Mouse (Mus musculus) embryonic facial prominence, embryonic 14.5 days (tissue): Measurements from ENCODE around the gene Mboat2. TPM values are rescaled to one million over a fixed set of nuclear protein-coding genes. Genes with fewer than 3 reads are reported as not detected.
A peak's percentile ranks its signal among the peaks of the same experiment; 100 is the strongest.

Experiments used
- ATAC-seq: fragments of 200-750 bp; cut with Nextera tagmentation; 2 replicates; pipeline ENCODE4 v1.8.0; 2017; ENCODE audit warnings: low read depth, moderate number of reproducible peaks, moderate TSS enrichment
- DNase-seq: peaks from one replicate; pipeline ENCODE4 v3.0.0-alpha.2; 2015; ENCODE audit warnings: low spot score
- H3K27ac ChIP-seq: fragments of 300-500 bp; sonication (generic); replicated peaks from 2 replicates; pipeline ENCODE4 v1.5.1; 2014; ENCODE audit warnings: low read depth, mild to moderate bottlenecking, low read length, moderate library complexity
- H3K27me3 ChIP-seq: fragments of 300-500 bp; sonication (generic); replicated peaks from 2 replicates; pipeline ENCODE4 v1.6.1; 2014; ENCODE audit warnings: low read length; ENCODE audit not compliant: control insufficient read depth, insufficient read depth
- H3K36me3 ChIP-seq: fragments of 300-500 bp; sonication (generic); 2 replicates; pipeline ENCODE4 v1.6.1; 2014; ENCODE audit warnings: low read length, mixed read lengths; ENCODE audit not compliant: control insufficient read depth, insufficient read depth
- H3K4me1 ChIP-seq: fragments of 300-500 bp; sonication (generic); 2 replicates; pipeline ENCODE4 v1.6.1; 2014; ENCODE audit warnings: antibody characterized with exemption, low read length; ENCODE audit not compliant: control insufficient read depth, insufficient read depth
- H3K4me2 ChIP-seq: fragments of 300-500 bp; sonication (generic); 2 replicates; pipeline ENCODE4 v1.6.1; 2014; ENCODE audit warnings: low read depth, mild to moderate bottlenecking, low read length, moderate library complexity, mixed read lengths
- H3K4me3 ChIP-seq: fragments of 300-500 bp; sonication (generic); 2 replicates; pipeline ENCODE4 v1.5.1; 2014; ENCODE audit warnings: low read depth, mild to moderate bottlenecking, low read length
- H3K9ac ChIP-seq: fragments of 300-500 bp; sonication (generic); 2 replicates; pipeline ENCODE4 v1.6.1; 2014; ENCODE audit warnings: low read depth, mild to moderate bottlenecking, low read length, moderate library complexity, mixed read lengths
- H3K9me3 ChIP-seq: fragments of 300-500 bp; sonication (generic); 2 replicates; pipeline ENCODE4 v1.6.1; 2016; ENCODE audit warnings: low read length; ENCODE audit not compliant: control insufficient read depth
- WGBS: fragments of 180-500 bp; shearing (Covaris S2); extraction: QIAGEN DNeasy Blood & Tissue Kit; methylation state at CpG from one replicate; pipeline ENCODE4 v1.1.7; 2014; 5-methylcytosine and 5-hydroxymethylcytosine counted together
- polyA plus RNA-seq: library from polyadenylated mRNA; unstranded; fragments of >200 nt; fragmentation: Nextera tagmentation; extraction: Ambion mirVana; gene quantifications from 2 replicates; pipeline ENCODE4 v1.2.1, GENCODE M21; 2014

Gene Mboat2
- polyA plus RNA-seq, 1 experiment from 2014 or later, result 50.5 TPM

DNA sequence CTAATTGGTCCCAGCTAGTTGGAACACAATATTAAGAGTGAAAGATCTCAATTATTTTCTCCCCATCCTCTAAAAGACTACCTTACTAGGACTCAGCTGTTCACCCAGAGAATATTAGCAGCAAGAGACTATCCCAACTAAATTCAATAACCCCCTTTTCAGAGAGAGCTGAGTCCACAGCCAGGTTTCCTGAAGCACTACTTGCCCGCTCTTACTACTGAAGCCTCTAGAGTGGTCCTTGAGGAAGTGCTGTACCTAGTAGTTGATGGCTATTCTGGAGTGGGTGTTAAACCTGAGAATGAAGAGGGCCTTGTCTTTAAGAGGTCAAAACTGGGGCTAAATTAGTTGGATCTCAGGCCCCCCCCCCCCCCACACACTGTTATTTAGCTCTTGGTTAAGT lies 593 bp upstream of the Mboat2 start:
- Histone ChIP-seq H3K4me3 (peak overlapping the region; percentile 93), H3K9me3 (no peaks in the 10 kb centered on the region), H3K27me3 (no peaks in the 10 kb centered on the region), H3K4me2 (peak overlapping the region; percentile 67), H3K9ac (peak overlapping the region; percentile 96), H3K4me1 (peaks cover 28% of the 10 kb centered on the region), H3K36me3 (no peaks in the 10 kb centered on the region), H3K27ac (peak overlapping the region; percentile 90; the same call in 1 of the 2 replicates)
- ATAC-seq (no peak), DNase-seq (no peak)
- WGBS, result 56% methylated on average over 1 of the region's 1 CpGs

DNA sequence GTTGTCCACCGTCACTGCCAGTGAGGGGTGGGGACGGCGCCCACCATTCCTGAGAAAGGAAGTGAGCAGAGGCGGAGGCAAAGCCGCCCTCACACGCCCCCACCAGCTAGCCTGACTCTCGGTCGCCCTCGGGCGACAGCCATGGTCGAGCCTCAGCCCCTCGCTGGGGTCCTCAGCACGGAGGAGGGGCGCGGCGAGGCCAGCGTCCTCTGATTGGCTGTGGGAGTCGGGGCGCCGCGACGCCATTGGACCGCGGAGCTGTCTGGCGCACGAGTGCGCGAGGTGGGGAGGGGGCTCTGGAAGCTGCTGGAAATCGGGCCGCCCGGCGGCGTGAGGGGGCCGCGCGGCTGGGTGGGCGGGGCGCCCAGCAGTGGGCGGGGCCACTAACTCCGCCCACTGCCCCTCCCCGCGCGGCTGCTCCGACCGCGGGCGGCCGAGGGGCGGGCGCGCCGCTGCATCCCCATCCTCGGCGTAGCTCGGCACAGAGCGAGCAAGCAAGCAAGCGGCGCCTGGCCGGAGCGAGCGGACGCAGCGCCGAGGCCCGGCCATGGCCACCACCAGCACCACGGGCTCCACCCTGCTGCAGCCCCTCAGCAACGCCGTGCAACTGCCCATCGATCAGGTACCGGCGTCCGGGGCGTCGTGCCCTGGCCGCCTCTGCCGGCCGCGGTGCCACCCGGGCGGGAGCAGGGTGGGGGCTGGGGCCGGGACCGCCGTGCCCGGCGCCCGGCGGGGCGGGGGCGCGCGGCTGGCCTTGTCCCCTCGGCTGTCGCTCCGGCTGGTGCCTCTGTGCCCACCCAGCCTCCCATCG lies 679 bp downstream of the Mboat2 start:
- no peaks in the 10 kb centered on the region for H3K36me3 ChIP-seq
- H3K27ac ChIP-seq, result peak overlapping the region; percentile 90
- DNase-seq (peak; percentile 99), ATAC-seq (peak; percentile 100)
- peak overlapping the region; percentile 67 for H3K4me2 ChIP-seq
- H3K4me3 ChIP-seq, result peak overlapping the region; percentile 93
- H3K9me3 ChIP-seq, result no peaks in the 10 kb centered on the region
- H3K9ac ChIP-seq, result peak overlapping the region; percentile 96
- peaks cover 28% of the 10 kb centered on the region for H3K4me1 ChIP-seq
- WGBS, result 0% methylated on average over 18 of the region's 95 CpGs
- H3K27me3 ChIP-seq, result no peaks in the 10 kb centered on the region

DNA sequence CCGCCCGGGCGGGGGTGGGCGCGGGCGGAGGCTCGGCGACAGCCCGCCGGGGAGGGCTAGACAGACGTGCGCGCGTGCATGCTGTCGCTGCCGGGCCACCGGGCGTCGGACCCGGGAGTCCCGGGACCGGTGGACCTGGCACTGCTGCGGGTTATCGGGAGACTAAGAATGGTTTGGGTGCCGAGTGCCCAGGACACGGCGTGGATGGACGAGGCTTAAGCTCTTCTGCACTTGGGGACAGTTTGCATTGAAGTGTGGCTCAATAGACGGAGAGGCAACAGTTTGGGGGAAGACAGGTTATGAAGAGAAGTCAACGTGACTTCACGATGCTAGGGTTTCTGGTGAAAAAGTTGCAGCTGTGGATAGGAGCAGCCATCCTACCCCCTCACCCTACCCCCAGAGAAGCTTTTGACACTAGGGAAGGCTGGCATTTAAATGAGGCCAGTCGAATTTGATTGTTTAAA lies 1.3 kb downstream of the Mboat2 start:
- H3K4me1 ChIP-seq, result peaks cover 28% of the 10 kb centered on the region
- peak overlapping the region; percentile 78; the same call in 1 of the 2 replicates for H3K27ac ChIP-seq
- no peak for DNase-seq
- H3K9ac ChIP-seq, result peak overlapping the region; percentile 84
- no peak for ATAC-seq
- peak overlapping the region; percentile 67 for H3K4me2 ChIP-seq
- peak overlapping the region; percentile 93 for H3K4me3 ChIP-seq
- WGBS, result 0% methylated on average over 14 of the region's 32 CpGs
- H3K27me3 ChIP-seq, result no peaks in the 10 kb centered on the region
- no peaks in the 10 kb centered on the region for H3K9me3 ChIP-seq
- no peaks in the 10 kb centered on the region for H3K36me3 ChIP-seq

DNA sequence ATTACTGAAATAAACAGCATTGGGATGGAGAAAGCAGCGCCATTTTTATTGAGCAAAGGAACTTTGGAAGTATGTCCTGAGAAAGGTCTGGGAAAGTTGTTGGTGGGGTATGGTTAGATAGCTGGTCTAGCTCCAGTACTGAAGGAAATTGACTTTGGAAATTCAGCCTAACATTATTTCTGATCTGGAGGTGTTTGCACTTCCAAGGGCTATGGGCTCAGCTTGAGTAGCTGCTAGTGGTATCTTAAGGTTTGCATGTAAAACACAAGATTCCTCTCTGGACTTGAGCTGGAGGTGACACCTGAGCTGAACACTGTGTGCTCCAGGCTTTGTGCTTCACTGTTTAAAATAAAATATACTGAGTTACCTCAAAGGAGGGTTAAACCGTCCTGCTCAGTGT lies 1.8 kb downstream of the Mboat2 start:
- Histone ChIP-seq H3K9me3 (no peaks in the 10 kb centered on the region), H3K4me2 (peak overlapping the region; percentile 67), H3K4me1 (peaks cover 30% of the 10 kb centered on the region), H3K9ac (peak overlapping the region; percentile 84), H3K4me3 (peak overlapping the region; percentile 93), H3K27me3 (no peaks in the 10 kb centered on the region), H3K27ac (no peak overlapping the region), H3K36me3 (no peaks in the 10 kb centered on the region)
- DNase-seq (no peak), ATAC-seq (no peak)
- WGBS, result 17% methylated on average over 2 of the region's 2 CpGs

DNA sequence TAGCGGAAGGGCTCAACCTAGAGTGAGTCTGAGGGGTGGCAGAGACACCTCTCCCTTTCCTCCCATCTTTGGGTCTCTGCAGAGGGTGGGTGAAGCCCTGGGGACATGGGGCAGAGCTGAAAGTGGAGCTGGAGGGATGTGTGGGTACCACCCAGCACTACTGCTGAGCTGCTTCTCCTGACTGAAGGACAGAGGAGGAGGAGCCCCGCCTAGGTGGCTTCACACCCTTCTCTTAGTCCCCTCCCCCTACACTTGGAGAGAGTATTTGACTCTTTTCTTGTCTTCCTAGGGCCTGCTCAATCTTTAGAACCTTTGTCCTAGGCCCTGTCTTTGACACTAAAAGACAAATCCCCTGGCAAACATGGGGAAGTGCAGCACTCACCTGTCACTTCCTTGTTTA lies 7.3 kb downstream of the Mboat2 start:
- Histone ChIP-seq H3K9me3 (no peaks in the 10 kb centered on the region), H3K4me1 (peaks cover 44% of the 10 kb centered on the region), H3K36me3 (no peaks in the 10 kb centered on the region), H3K4me3 (no peak overlapping the region), H3K9ac (no peak overlapping the region), H3K4me2 (no peak overlapping the region), H3K27me3 (no peaks in the 10 kb centered on the region), H3K27ac (no peak overlapping the region)
- 64% methylated on average over 2 of the region's 2 CpGs for WGBS
- no peak for ATAC-seq
- DNase-seq, result no peak

DNA sequence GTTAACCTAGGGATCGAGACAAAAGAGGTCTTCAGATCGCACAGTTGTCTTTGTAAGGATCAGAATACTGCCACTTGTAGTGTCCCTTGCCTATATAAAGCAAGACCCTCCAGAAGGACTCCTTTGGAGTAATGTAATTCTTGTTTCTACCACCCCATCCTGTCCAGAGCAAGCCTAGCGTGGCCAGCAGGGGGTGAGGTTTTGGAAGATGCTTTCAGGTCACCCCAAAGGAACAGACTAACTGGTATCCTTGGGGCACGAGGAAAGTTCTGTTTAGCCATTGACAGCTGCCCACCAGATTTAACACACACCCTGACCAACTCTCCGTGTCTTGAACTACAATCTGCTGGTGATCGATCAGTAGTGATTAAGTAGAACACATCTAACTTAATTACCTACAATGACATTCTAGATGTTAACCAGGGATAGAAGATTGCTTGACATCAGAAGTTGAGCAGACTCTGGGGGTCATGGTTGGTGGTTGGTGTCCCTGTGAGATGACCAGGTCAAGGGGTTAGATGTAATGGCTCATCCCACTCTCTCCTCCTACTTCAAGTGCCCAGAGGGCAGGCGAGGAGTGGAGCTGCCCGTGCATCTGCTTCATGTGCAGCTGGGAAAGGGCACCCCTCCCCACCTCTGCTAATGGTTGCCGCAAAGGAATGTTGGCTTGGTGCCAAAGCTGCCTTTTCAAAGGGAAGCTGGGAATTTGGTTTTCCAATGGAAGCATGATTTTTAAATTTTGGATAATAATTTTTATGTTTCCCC lies 10.6 kb downstream of the Mboat2 start:
- Histone ChIP-seq H3K27ac (peak overlapping the region; percentile 48; the same call in 1 of the 2 replicates), H3K4me1 (peaks cover 46% of the 10 kb centered on the region), H3K9ac (no peak overlapping the region), H3K4me2 (0 out of 2 replicates have a peak overlapping the region, but pooled peaks have one; percentile 26), H3K36me3 (no peaks in the 10 kb centered on the region), H3K27me3 (no peaks in the 10 kb centered on the region), H3K9me3 (no peaks in the 10 kb centered on the region), H3K4me3 (no peak overlapping the region)
- WGBS, result 51% methylated on average over 9 of the region's 9 CpGs
- no peak for ATAC-seq
- peak; percentile 85 for DNase-seq

DNA sequence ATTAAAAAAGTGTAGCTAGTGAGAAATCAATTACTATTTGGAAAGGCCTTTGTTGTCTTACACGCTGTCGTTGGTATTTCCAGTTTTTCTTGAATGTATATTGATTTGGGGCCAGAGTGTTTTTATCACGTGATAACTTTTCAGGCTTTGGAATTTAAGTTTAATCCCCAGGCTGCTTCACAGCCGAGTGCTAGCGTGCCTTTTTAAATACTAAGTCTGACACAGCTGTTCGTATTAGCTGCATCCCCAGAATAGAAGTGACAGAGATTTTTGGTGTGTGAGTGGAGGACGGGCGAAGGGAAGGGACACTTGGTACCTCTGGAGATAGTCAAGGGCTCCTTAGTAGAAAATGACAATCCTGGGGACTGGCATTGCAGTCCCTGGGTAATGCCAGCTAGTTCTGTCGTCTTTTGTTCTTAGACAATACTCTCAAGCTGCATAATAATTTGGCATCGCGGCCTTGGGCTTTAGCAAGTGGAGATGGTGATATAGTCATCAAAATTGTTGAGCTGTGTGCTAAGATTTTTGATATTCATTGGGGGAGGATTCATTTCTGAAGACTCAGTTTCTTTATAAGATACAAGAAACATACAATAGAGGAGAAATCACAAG lies 11.7 kb downstream of the Mboat2 start:
- Histone ChIP-seq H3K9me3 (no peaks in the 10 kb centered on the region), H3K9ac (no peak overlapping the region), H3K27ac (0 out of 2 replicates have a peak overlapping the region, but pooled peaks have one; percentile 48), H3K27me3 (no peaks in the 10 kb centered on the region), H3K36me3 (no peaks in the 10 kb centered on the region), H3K4me3 (no peak overlapping the region), H3K4me1 (peaks cover 46% of the 10 kb centered on the region), H3K4me2 (no peak overlapping the region)
- ATAC-seq (no peak; the same call in 1 of the 2 replicates), DNase-seq (peak; percentile 74)
- 52% methylated on average over 11 of the region's 11 CpGs for WGBS

DNA sequence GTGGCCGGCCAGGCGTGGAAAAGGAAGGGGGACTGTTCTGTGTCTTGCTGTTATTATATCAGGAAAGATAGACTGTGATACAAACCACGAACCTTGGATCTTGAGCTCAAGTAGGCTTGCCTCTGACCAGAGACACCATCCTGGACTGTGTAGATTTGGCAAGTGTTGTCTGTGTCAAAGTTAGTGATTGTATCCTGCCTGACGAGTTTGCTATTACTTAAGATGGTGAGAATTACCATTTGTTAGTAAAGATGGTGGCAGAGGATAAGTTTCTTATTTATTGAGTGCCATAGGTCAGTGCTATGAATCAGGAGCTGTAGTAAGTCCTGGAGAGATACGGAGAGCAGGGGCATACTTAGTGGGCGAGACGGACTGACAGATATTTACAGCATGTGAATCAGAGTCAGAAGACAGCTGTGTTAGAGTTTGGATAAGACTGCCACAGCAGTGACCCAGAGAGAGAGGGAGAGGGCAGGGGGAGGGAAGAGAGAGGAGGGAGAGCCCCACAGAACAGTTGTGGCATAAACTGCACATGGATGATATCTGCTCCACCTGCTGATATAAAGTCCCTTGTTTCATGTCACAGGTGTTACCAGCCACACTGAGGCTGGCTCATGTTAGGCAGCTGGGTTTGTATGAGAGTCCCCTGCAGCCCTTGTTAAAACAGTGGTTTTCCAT lies 12.9 kb downstream of the Mboat2 start:
- Histone ChIP-seq H3K9ac (no peak overlapping the region), H3K36me3 (no peaks in the 10 kb centered on the region), H3K4me1 (peaks cover 38% of the 10 kb centered on the region), H3K27me3 (no peaks in the 10 kb centered on the region), H3K4me3 (no peak overlapping the region), H3K9me3 (no peaks in the 10 kb centered on the region), H3K27ac (no peak overlapping the region), H3K4me2 (no peak overlapping the region)
- ATAC-seq (peak; percentile 50), DNase-seq (peak; percentile 56)
- WGBS, result 62% methylated on average over 7 of the region's 7 CpGs
